Mouse (Mus musculus) frontal cortex, postnatal 10 days (tissue): ENCODE measurements around the gene Gtpbp1.

Experiments
- DNase-seq, 2 experiments: peaks; one replicate each; pipeline ENCODE4 v3.0.0; 2022; ENCODE audit warnings: low spot score in 2 of 2, mixed read lengths in 1 of 2

Gtpbp1 gene

GRCm38 (mm10) chr15:79723439-79723838, 32.8 kb downstream of the Gtpbp1 start:
- no peak for DNase-seq

GRCm38 (mm10) chr15:79725190-79725789, 34.6 kb downstream of the Gtpbp1 start:
- DNase-seq = no peak

- no peak for DNase-seq
Measured at GRCm38 (mm10) chr15:79727840-79728239, 37.2 kb downstream of the Gtpbp1 start.

- DNase-seq = no peak
Measured at GRCm38 (mm10) chr15:79728311-79728710, 37.7 kb downstream of the Gtpbp1 start.

- DNase-seq = no peak
Measured at GRCm38 (mm10) chr15:79728731-79729388, 38.2 kb downstream of the Gtpbp1 start.

GRCm38 (mm10) chr15:79731554-79731953, 40.9 kb downstream of the Gtpbp1 start:
- DNase-seq = no peak

- DNase-seq = no peak
Measured at GRCm38 (mm10) chr15:79733192-79733591, 42.5 kb downstream of the Gtpbp1 start.

- no peak for DNase-seq
Measured at GRCm38 (mm10) chr15:79733640-79734039, 43.0 kb downstream of the Gtpbp1 start.

GRCm38 (mm10) chr15:79734311-79734710, 43.7 kb downstream of the Gtpbp1 start:
- no peak for DNase-seq

GRCm38 (mm10) chr15:79740739-79741138, 50.1 kb downstream of the Gtpbp1 start:
- DNase-seq = no peak

GRCm38 (mm10) chr15:79741173-79741858, 50.7 kb downstream of the Gtpbp1 start:
- no peak for DNase-seq

GRCm38 (mm10) chr15:79741921-79742705, 51.5 kb downstream of the Gtpbp1 start, which contains the start of gene Sun2:
Sun2 (minus strand) TSS chr15:79742536.
- peak; percentile 86 to 89 for DNase-seq

- DNase-seq = no peak
Measured at GRCm38 (mm10) chr15:79742706-79743023, 52.0 kb downstream of the Gtpbp1 start.

- DNase-seq = no peak
Measured at GRCm38 (mm10) chr15:79744001-79744400, 53.4 kb downstream of the Gtpbp1 start.

GRCm38 (mm10) chr15:79744742-79745141, 54.1 kb downstream of the Gtpbp1 start:
- no peak for DNase-seq

GRCm38 (mm10) chr15:79745312-79745711, 54.7 kb downstream of the Gtpbp1 start:
- DNase-seq = no peak

GRCm38 (mm10) chr15:79745883-79746282, 55.2 kb downstream of the Gtpbp1 start:
- no peak for DNase-seq

GRCm38 (mm10) chr15:79747998-79748397, 57.4 kb downstream of the Gtpbp1 start:
- no peak for DNase-seq

GRCm38 (mm10) chr15:79749162-79749561, 58.5 kb downstream of the Gtpbp1 start:
- no peak for DNase-seq

- no peak for DNase-seq
Measured at GRCm38 (mm10) chr15:79750266-79750665, 59.6 kb downstream of the Gtpbp1 start.

GRCm38 (mm10) chr15:79751772-79752171, 61.1 kb downstream of the Gtpbp1 start:
- no peak for DNase-seq

GRCm38 (mm10) chr15:79752742-79753419, 62.2 kb downstream of the Gtpbp1 start:
- DNase-seq = peak in 1 of 2 experiments; percentile 81
